Mouse (Mus musculus): ENCODE results near the gene Mfsd14b.

DNA sequence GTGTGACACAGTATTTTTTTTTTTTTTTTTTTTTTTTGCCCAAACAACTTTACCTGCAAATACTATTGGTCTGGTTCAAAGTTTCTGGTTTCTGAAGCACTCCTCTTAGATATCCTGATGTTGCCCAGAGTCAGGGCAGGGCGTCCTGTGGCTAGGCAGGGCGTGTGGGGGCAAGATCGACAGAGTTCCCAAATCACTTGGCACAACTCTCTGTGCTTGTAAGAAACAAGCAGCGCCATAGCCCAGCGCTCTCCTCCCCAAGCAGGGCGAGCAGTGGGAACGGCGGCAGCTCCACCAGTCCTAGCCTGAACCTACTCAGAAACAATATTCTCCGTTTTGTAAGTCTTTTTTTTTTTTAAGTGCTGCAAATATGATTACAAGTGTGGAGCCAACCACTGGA, 12.1 kb downstream of the Mfsd14b start:
- TF ChIP-seq EP300 (IDR thresholded peaks at IDR 0.05; ENCODE audit: low read depth): no peak
- TF ChIP-seq CTCF (IDR thresholded peaks at IDR 0.05; ENCODE audit: low read depth): no peak
